Mouse (Mus musculus): Measurements from ENCODE around the gene Mettl25.

DNA sequence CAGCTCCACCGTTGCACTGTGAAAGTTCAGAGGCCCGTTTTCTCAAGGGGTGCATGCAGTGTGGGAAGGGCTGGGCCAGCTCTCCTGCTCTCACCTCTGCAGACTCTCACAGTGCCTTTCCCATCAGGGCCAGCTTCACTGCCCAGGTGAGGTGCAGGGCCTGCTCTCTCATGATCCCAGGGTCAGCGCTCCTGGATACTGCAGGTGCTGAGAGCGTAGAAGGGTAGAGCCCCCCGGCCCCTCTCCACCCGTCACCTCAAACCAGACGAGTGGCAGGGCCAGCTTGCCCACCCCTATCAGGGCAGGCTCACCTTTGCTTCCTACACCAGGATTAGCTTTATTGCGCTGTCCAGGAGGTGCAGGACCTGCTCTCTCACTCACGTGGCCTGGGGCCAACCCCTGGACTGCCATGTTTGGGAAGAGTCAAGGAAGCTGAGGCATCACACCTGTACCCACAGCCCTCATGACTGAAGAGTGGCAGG lies 68.3 kb downstream of the Mettl25 start:
- no peak for TF ChIP-seq E2F4 (IDR thresholded peaks at IDR 0.05; ENCODE audit: insufficient read depth)
- TF ChIP-seq MAX (IDR thresholded peaks at IDR 0.05; ENCODE audit: low read depth): no peak
- TF ChIP-seq USF1 (IDR thresholded peaks at IDR 0.05; ENCODE audit: low read depth): no peak
- no peak for TF ChIP-seq POLR2AphosphoS2 (IDR thresholded peaks at IDR 0.05; ENCODE audit: insufficient read length, low read depth)
- no peak for TF ChIP-seq POLR2A (IDR thresholded peaks at IDR 0.05; ENCODE audit: insufficient read length, low read depth)
- no peak for TF ChIP-seq MYOD1 (IDR thresholded peaks at IDR 0.05; ENCODE audit: control insufficient read depth in 1 of 3, insufficient read length in 2 of 3, low read depth in 2 of 3)
- no peak for TF ChIP-seq TCF12 (IDR thresholded peaks at IDR 0.05; ENCODE audit: insufficient read depth, poor library complexity, severe bottlenecking)
- no peak for TF ChIP-seq TCF3 (IDR thresholded peaks at IDR 0.05; ENCODE audit: insufficient read length, low read depth)
- no peak for TF ChIP-seq MYOG (IDR thresholded peaks at IDR 0.05; ENCODE audit: control insufficient read depth in 1 of 3, insufficient read depth in 1 of 3, insufficient read length in 2 of 3, low read depth in 2 of 3)
- no peak for TF ChIP-seq CEBPB (IDR thresholded peaks at IDR 0.05; ENCODE audit: insufficient read depth, poor library complexity, severe bottlenecking)
